Mouse (Mus musculus) kidney, postnatal 25 days (tissue): ENCODE results near the gene Zfp882.
"Not testable (repeated sequence)": the region's sequence is repeated elsewhere in the genome, so short reads cannot be mapped to it uniquely, and the experiment has no call there.

ENCODE experiments used
- DNase-seq, 2 experiments: peaks; one replicate each; pipeline ENCODE4 v3.0.0; 2021; ENCODE audit warnings: mixed read lengths in 2 of 2

Gene Zfp882

DNA sequence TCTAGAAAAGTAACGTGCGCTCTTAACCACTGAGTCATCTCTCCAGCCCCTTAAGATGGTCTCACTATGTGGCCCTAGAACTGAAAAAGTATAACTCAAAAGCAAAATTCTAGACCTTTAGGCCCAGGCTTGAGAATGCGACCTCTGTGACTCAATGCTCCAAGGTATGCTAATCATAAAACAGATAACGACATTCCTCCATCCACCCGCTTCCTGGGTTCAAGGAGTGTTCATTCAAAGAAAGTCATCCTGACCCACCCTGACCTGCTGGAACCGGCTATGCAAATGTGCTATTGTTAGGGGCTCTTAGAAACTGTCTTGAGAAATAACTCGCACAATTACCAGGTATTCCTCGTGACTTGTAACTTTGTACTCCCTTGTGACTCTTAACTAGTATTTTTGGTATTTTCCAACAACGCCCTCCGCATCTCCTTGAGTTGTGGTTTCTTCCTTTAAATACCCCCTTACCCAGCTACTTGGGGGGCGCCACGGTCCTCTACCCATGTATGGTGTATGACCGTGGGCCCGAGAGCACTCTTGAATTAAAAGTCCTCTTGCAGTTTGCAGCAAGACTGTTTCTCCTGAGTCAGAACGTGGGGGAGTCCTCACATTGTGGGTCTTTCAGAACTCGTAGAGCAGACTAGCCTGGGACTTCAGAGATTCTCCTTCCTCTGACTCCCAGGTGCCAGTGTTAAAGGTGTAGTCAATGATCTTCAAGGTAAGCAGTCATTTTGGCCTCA is 44.7 kb downstream of the Zfp882 start:
- not testable (repeated sequence) for DNase-seq

GRCm38 (mm10) chr8:71954666-71955065 is 46.3 kb downstream of the Zfp882 start:
- no peak for DNase-seq

DNA sequence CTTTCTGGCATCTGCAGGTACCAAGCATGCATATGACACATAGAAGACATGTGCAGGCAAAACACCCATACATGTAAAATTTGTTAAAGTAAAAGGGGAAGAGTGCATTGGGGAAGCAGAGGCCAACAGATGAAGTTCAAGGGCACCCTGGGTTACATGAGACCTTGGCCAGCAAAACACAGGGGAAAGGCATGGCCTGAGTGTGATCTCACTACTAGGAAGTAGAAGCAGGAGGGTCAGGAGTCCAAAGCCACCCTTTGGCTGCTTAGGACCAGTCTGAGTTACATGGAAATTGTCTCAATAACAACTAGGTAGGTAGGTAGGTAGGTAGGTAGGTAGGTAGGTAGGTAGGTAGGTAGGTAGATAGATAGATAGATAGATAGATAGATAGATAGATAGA is 52.1 kb downstream of the Zfp882 start:
- DNase-seq: no peak

DNA sequence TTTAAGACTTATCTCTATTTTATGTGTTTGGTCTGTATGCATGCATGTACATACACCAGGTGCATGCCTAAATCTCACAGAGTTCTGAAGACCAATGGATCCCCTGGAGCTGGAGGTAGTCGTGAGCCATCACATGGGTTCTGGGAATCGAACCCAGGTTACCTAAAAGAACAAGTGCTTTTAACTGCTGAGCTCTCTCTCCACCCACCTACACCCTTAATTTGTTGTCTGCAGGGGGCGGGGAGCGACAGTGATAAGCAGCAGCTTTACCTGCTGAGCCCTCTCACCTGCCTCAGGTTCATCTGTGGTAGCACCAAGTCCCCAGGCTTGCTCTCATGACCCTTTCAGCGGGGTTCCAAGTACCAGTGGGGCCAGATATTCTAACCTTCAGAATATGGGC is 53.4 kb downstream of the Zfp882 start:
- no peak for DNase-seq

DNA sequence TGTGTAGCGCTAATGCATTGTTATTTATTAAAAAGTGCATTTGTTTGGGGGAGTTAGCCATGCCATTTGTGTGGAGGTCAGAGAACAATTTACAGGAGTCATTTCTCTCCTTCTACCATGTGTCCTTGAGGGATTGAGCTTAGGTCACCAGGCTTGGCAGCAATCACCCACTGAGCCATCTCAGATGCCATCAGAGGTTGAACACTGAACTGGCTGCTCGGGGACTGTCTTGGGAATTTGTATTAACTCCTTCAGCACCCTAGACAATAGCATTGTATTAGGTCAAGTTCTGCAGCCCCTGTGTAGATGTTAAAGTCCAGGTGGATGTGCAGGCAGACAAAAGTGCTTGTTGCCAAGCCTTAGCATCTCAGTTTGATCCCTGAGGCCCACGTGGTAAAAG is 55.6 kb downstream of the Zfp882 start:
- no peak for DNase-seq

DNA sequence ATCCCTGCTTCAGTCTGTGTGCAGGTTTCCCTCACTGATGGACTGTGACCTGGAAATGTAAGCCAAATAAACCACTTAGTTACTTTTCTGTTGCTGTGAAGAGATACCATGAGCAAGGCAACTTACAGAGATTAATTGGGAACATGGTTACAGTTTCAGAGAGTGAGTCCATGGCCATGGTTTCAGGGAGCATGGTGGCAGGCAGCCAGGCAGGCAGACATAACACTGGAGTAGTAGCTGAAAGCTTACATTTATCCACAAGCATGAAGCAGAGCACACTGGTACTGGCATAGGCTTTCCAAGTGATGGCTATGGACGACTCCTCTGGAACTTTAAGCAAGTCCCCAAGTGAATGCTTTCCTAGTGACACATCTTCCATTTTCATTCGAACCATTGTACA is 56.8 kb downstream of the Zfp882 start:
- DNase-seq: no peak
